Mouse (Mus musculus) adrenal gland, postnatal 14 days (tissue): ENCODE measurements around the gene Nt5c. TPM values are rescaled to one million over a fixed set of nuclear protein-coding genes. Genes with fewer than 3 reads are reported as not detected.
"Not testable (repeated sequence)": the region's sequence is repeated elsewhere in the genome, so short reads cannot be mapped to it uniquely, and the experiment has no call there.

Experiments
- DNase-seq: peaks from one replicate; pipeline ENCODE4 v3.0.0; 2021; ENCODE audit warnings: mixed read lengths
- total RNA-seq: library from RNA; stranded (reverse); gene quantifications from 2 replicates; pipeline ENCODE4 v1.2.3, GENCODE M21; 2021

Gene Nt5c
- total RNA-seq, 1 experiment from 2014 or later: 73.8 TPM

GRCm38 (mm10) chr11:115467217-115467618 is 24.4 kb downstream of the Nt5c start:
- DNase-seq: no peak

- no peak for DNase-seq
These were observed 26.8 kb downstream of the Nt5c start for GRCm38 (mm10) chr11:115464851-115465250.

- DNase-seq: peak; percentile 31
These were observed 28.3 kb downstream of the Nt5c start for GRCm38 (mm10) chr11:115463397-115463796.

GRCm38 (mm10) chr11:115462243-115462891 is 29.3 kb downstream of the Nt5c start, which contains the start of gene Slc16a5:
Gene Slc16a5, plus strand, starts transcription at chr11:115462474.
- DNase-seq: no peak

GRCm38 (mm10) chr11:115461846-115462242 is 29.8 kb downstream of the Nt5c start:
- no peak for DNase-seq

- DNase-seq: no peak
These were observed 30.7 kb downstream of the Nt5c start for GRCm38 (mm10) chr11:115460976-115461375.

GRCm38 (mm10) chr11:115457405-115457804 is 34.3 kb downstream of the Nt5c start:
- no peak for DNase-seq

- no peak for DNase-seq
These were observed 35.5 kb downstream of the Nt5c start for GRCm38 (mm10) chr11:115456182-115456581.

GRCm38 (mm10) chr11:115455619-115456018 is 36.0 kb downstream of the Nt5c start:
- DNase-seq: no peak

- not testable (repeated sequence) for DNase-seq
These were observed 36.8 kb downstream of the Nt5c start for GRCm38 (mm10) chr11:115454822-115455221.

- no peak for DNase-seq
These were observed 38.4 kb downstream of the Nt5c start for GRCm38 (mm10) chr11:115453306-115453705.

- no peak for DNase-seq
These were observed 39.3 kb downstream of the Nt5c start for GRCm38 (mm10) chr11:115452281-115452860.

- no peak for DNase-seq
These were observed 39.9 kb downstream of the Nt5c start for GRCm38 (mm10) chr11:115451781-115452241.

GRCm38 (mm10) chr11:115450176-115450575 is 41.5 kb downstream of the Nt5c start:
- DNase-seq: peak; percentile 29

- DNase-seq: no peak
These were observed 42.7 kb downstream of the Nt5c start for GRCm38 (mm10) chr11:115448998-115449397.

- DNase-seq: no peak
These were observed 43.6 kb downstream of the Nt5c start for GRCm38 (mm10) chr11:115448075-115448474.

- DNase-seq: no peak
These were observed 44.3 kb downstream of the Nt5c start for GRCm38 (mm10) chr11:115447321-115447885.

- peak; percentile 68 for DNase-seq
These were observed 44.8 kb downstream of the Nt5c start for GRCm38 (mm10) chr11:115446906-115447305.

- no peak for DNase-seq
These were observed 50.2 kb downstream of the Nt5c start for GRCm38 (mm10) chr11:115441417-115441816.
